Mouse (Mus musculus) CD4-positive, CD25-positive, alpha-beta regulatory T cell, adult 4 months (primary cell): ENCODE measurements around the gene Phactr2. TPM values are rescaled to one million over a fixed set of nuclear protein-coding genes. Genes with fewer than 3 reads are reported as not detected.
A peak's percentile ranks its signal among the peaks of the same experiment; 100 is the strongest.

Experiments used
- ATAC-seq: one replicate; pipeline ENCODE4 v1.8.0; 2017
- polyA plus RNA-seq, 2 experiments: library from polyadenylated mRNA; unstranded; fragments of 100-300 nt; shearing (Covaris generic); gene quantifications; one replicate each; pipeline ENCODE4 v1.2.1; 2017

Gene Phactr2
- polyA plus RNA-seq, 2 experiments from 2014 or later, result 2.3 to 3.2 TPM

- ATAC-seq, result no peak
These were observed 85.9 kb downstream of the Phactr2 start for GRCm38 (mm10) chr10:13388116-13388922.

GRCm38 (mm10) chr10:13384866-13385265 is 89.3 kb downstream of the Phactr2 start:
- peak; percentile 47 for ATAC-seq

GRCm38 (mm10) chr10:13377895-13378294 is 96.3 kb downstream of the Phactr2 start:
- no peak for ATAC-seq

- no peak for ATAC-seq
These were observed 97.6 kb downstream of the Phactr2 start for GRCm38 (mm10) chr10:13376428-13377260.

GRCm38 (mm10) chr10:13375820-13376219 is 98.4 kb downstream of the Phactr2 start:
- no peak for ATAC-seq

- ATAC-seq, result no peak
These were observed 104.4 kb downstream of the Phactr2 start for GRCm38 (mm10) chr10:13369581-13370375.

- ATAC-seq, result no peak
These were observed 110.0 kb downstream of the Phactr2 start for GRCm38 (mm10) chr10:13364286-13364580.

- no peak for ATAC-seq
These were observed 110.5 kb downstream of the Phactr2 start for GRCm38 (mm10) chr10:13363499-13364285.

GRCm38 (mm10) chr10:13360913-13361312 is 113.3 kb downstream of the Phactr2 start:
- ATAC-seq, result no peak

GRCm38 (mm10) chr10:13359846-13360245 is 114.4 kb downstream of the Phactr2 start:
- no peak for ATAC-seq

- ATAC-seq, result no peak
These were observed 115.5 kb downstream of the Phactr2 start for GRCm38 (mm10) chr10:13358679-13359078.

GRCm38 (mm10) chr10:13346609-13347290 is 127.5 kb downstream of the Phactr2 start:
- ATAC-seq, result no peak

GRCm38 (mm10) chr10:13340583-13340982 is 133.6 kb downstream of the Phactr2 start:
- no peak for ATAC-seq

- no peak for ATAC-seq
These were observed 137.2 kb downstream of the Phactr2 start for GRCm38 (mm10) chr10:13336964-13337363.

- ATAC-seq, result no peak
These were observed 138.4 kb downstream of the Phactr2 start for GRCm38 (mm10) chr10:13335814-13336213.

- no peak for ATAC-seq
These were observed 138.9 kb downstream of the Phactr2 start for GRCm38 (mm10) chr10:13335347-13335746.

GRCm38 (mm10) chr10:13333781-13334180 is 140.4 kb downstream of the Phactr2 start:
- ATAC-seq, result no peak

- ATAC-seq, result no peak
These were observed 141.2 kb downstream of the Phactr2 start for GRCm38 (mm10) chr10:13332985-13333384.

- ATAC-seq, result no peak
These were observed 142.7 kb downstream of the Phactr2 start for GRCm38 (mm10) chr10:13331405-13332032.

- ATAC-seq, result no peak
These were observed 145.6 kb downstream of the Phactr2 start for GRCm38 (mm10) chr10:13328602-13329001.
